Mouse (Mus musculus) heart, postnatal 0 days (tissue): ENCODE data around the gene Trim15. TPM values are rescaled to one million over a fixed set of nuclear protein-coding genes. Genes with fewer than 3 reads are reported as not detected.

Source experiments
- ATAC-seq: fragments of 200-750 bp; cut with Nextera tagmentation; 2 replicates; pipeline ENCODE4 v1.8.0; 2017; ENCODE audit warnings: low read depth, moderate number of reproducible peaks, moderate library complexity; ENCODE audit not compliant: insufficient read depth
- DNase-seq: peaks from one replicate; pipeline ENCODE4 v3.0.0-alpha.2; 2016; ENCODE audit warnings: low spot score
- H3K27ac ChIP-seq: fragments of 300-500 bp; sonication (generic); 2 replicates; pipeline ENCODE4 v1.5.1; 2014; ENCODE audit warnings: low read depth, mild to moderate bottlenecking
- H3K27me3 ChIP-seq: fragments of 300-500 bp; sonication (generic); 2 replicates; pipeline ENCODE4 v1.6.1; 2014; ENCODE audit warnings: low read length, mixed read lengths; ENCODE audit not compliant: control insufficient read depth, insufficient read depth
- H3K36me3 ChIP-seq: fragments of 300-500 bp; sonication (generic); replicated peaks from 2 replicates; pipeline ENCODE4 v1.6.1; 2014; ENCODE audit warnings: low read length, mixed read lengths; ENCODE audit not compliant: control insufficient read depth, insufficient read depth
- H3K4me1 ChIP-seq: fragments of 300-500 bp; sonication (generic); 2 replicates; pipeline ENCODE4 v1.6.1; 2014; ENCODE audit warnings: antibody characterized with exemption; ENCODE audit not compliant: control insufficient read depth, insufficient read depth
- H3K4me2 ChIP-seq: fragments of 300-500 bp; sonication (generic); 2 replicates; pipeline ENCODE4 v1.6.1; 2014; ENCODE audit warnings: low read depth, mild to moderate bottlenecking, low read length, moderate library complexity
- H3K4me3 ChIP-seq: fragments of 300-500 bp; sonication (generic); 2 replicates; pipeline ENCODE4 v1.5.1; 2014; ENCODE audit warnings: low read depth, low read length
- H3K9ac ChIP-seq: fragments of 300-500 bp; sonication (generic); replicated peaks from 2 replicates; pipeline ENCODE4 v1.6.1; 2014; ENCODE audit warnings: low read depth, low read length, mixed read lengths
- H3K9me3 ChIP-seq: fragments of 300-500 bp; sonication (generic); replicated peaks from 2 replicates; pipeline ENCODE4 v1.6.1; 2016; ENCODE audit warnings: low read length; ENCODE audit not compliant: control insufficient read depth
- CTCF ChIP-seq: IDR thresholded peaks from 2 replicates; pipeline ENCODE4 v1.5.1; 2016; ENCODE audit warnings: antibody characterized with exemption, control low read depth, low read depth
- EP300 ChIP-seq: IDR thresholded peaks from 2 replicates; pipeline ENCODE4 v1.6.1; 2016; ENCODE audit warnings: antibody characterized with exemption, low read depth
- WGBS: fragments of 180-500 bp; shearing (Covaris S2); extraction: QIAGEN DNeasy Blood & Tissue Kit; methylation state at CpG from one replicate; pipeline ENCODE4 v1.1.7; 2014; 5-methylcytosine and 5-hydroxymethylcytosine counted together
- polyA plus RNA-seq: library from polyadenylated mRNA; unstranded; fragments of >200 nt; fragmentation: Nextera tagmentation; extraction: Ambion mirVana; gene quantifications from 2 replicates; pipeline ENCODE4 v1.2.1, GENCODE M21; 2015
- total RNA-seq: library from RNA; depleted of rRNA; stranded (reverse); fragments of >200 nt; gene quantifications from 2 replicates; pipeline ENCODE4 v1.2.3, GENCODE M21; 2014; ENCODE audit warnings: low replicate concordance

Trim15 gene
- total and polyA plus RNA-seq, 2 experiments from 2014 or later = not detected

GRCm38 (mm10) chr17:36885132-36885790 lies 18.3 kb upstream of the Trim15 start:
- Histone ChIP-seq H3K27ac (no peak overlapping the region), H3K27me3 (no peaks in the 10 kb centered on the region), H3K9ac (no peak overlapping the region), H3K4me3 (no peak overlapping the region), H3K36me3 (no peaks in the 10 kb centered on the region), H3K9me3 (no peaks in the 10 kb centered on the region), H3K4me2 (no peak overlapping the region), H3K4me1 (no peaks in the 10 kb centered on the region)
- no peak for DNase-seq
- WGBS = 82% methylated on average over 12 of the region's 12 CpGs
- TF ChIP-seq CTCF = no peak
- no peak for TF ChIP-seq EP300
- no peak for ATAC-seq

GRCm38 (mm10) chr17:36883350-36883749 lies 16.3 kb upstream of the Trim15 start:
- no peak overlapping the region for H3K27ac ChIP-seq
- no peak for TF ChIP-seq CTCF
- TF ChIP-seq EP300 = no peak
- H3K36me3 ChIP-seq = no peaks in the 10 kb centered on the region
- ATAC-seq = no peak
- H3K4me3 ChIP-seq = no peak overlapping the region
- no peaks in the 10 kb centered on the region for H3K9me3 ChIP-seq
- WGBS = 44% methylated on average over 2 of the region's 2 CpGs
- H3K4me1 ChIP-seq = no peaks in the 10 kb centered on the region
- no peak overlapping the region for H3K4me2 ChIP-seq
- no peaks in the 10 kb centered on the region for H3K27me3 ChIP-seq
- H3K9ac ChIP-seq = no peak overlapping the region
- DNase-seq = no peak

GRCm38 (mm10) chr17:36874636-36875035 lies 7.6 kb upstream of the Trim15 start:
- no peak for TF ChIP-seq CTCF
- TF ChIP-seq EP300 = no peak
- no peaks in the 10 kb centered on the region for H3K4me1 ChIP-seq
- no peaks in the 10 kb centered on the region for H3K36me3 ChIP-seq
- 38% methylated on average over 4 of the region's 4 CpGs for WGBS
- no peak overlapping the region for H3K27ac ChIP-seq
- H3K4me2 ChIP-seq = no peak overlapping the region
- no peak overlapping the region for H3K9ac ChIP-seq
- no peaks in the 10 kb centered on the region for H3K9me3 ChIP-seq
- no peak overlapping the region for H3K4me3 ChIP-seq
- peaks cover 3% of the 10 kb centered on the region; the same call in 1 of the 2 replicates for H3K27me3 ChIP-seq
- no peak for ATAC-seq
- DNase-seq = no peak

- DNase-seq (no peak), ATAC-seq (no peak)
- H3K27ac ChIP-seq = no peak overlapping the region
- H3K9ac ChIP-seq = no peak overlapping the region
- H3K36me3 ChIP-seq = no peaks in the 10 kb centered on the region
- 0 out of 2 replicates have a peak overlapping the region, but pooled peaks have one; percentile 12 for H3K4me2 ChIP-seq
- H3K4me1 ChIP-seq = no peaks in the 10 kb centered on the region
- H3K4me3 ChIP-seq = no peak overlapping the region
- TF ChIP-seq CTCF (no peak), EP300 (no peak)
- H3K9me3 ChIP-seq = no peaks in the 10 kb centered on the region
- 55% methylated on average over 25 of the region's 25 CpGs for WGBS
- peaks cover 26% of the 10 kb centered on the region for H3K27me3 ChIP-seq
Observed at GRCm38 (mm10) chr17:36869955-36870810, 3.2 kb upstream of the Trim15 start.

GRCm38 (mm10) chr17:36869284-36869954 lies 2.4 kb upstream of the Trim15 start, which contains the start of gene Trim10:
Trim10 (plus strand) TSS chr17:36869574.
- DNase-seq (no peak), ATAC-seq (no peak)
- Histone ChIP-seq H3K4me2 (0 out of 2 replicates have a peak within 1 kb of the TSS, but pooled peaks have one; percentile 12), H3K27ac (no peak within 1 kb of the TSS), H3K4me1 (no peaks in the 10 kb centered on the region), H3K4me3 (no peak within 1 kb of the TSS), H3K27me3 (peaks cover 29% of the 10 kb centered on the region), H3K9ac (no peak within 1 kb of the TSS), H3K36me3 (no peaks in the 10 kb centered on the region), H3K9me3 (no peaks in the 10 kb centered on the region)
- WGBS = 71% methylated on average over 4 of the region's 4 CpGs
- TF ChIP-seq EP300 = no peak
